Comparison of ENCODE assay signal across 8 mouse cellular contexts in the genomic region with DNA sequence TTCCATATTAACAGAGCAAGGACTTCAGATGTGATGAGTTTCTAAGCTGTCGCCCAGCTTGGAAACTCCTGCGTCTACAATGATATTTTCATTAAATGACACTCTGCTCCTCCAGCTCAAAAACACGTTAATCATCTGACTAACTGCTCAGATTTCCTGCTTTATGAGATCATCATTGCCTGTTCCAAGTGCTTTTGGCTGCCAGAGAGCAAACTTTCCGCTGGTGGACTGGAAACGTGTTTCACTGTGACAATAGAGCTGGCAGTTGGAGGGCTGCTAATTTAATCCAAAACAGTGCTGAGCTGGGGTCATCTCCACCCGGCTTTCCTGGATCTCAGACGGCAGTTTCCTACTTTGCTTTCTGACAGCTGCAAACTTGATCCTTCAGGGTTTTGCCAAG. TPM values are rescaled to one million over a fixed set of nuclear protein-coding genes. Genes with fewer than 3 reads are reported as not detected.
DNase-seq lines count a peak whose midpoint lies in the region; ATAC-seq and TF ChIP-seq lines count a peak whose summit lies in the region.

No protein-coding gene starts in this region.

- no peaks in the 10 kb centered on the region for H3K36me3 ChIP-seq in embryonic facial prominence, embryonic 10.5 days (replicated peaks)
- H3K36me3 ChIP-seq in heart, embryonic 16.5 days (ENCODE audit: control insufficient read depth, insufficient read depth), result no peaks in the 10 kb centered on the region
- no peaks in the 10 kb centered on the region for H3K36me3 ChIP-seq in midbrain, postnatal 0 days (ENCODE audit: insufficient read depth, low read length)
- H3K36me3 ChIP-seq in neural tube, embryonic 15.5 days, result no peaks in the 10 kb centered on the region

- H3K4me3 ChIP-seq in embryonic facial prominence, embryonic 10.5 days, result no peak overlapping the region
- no peak overlapping the region for H3K4me3 ChIP-seq in heart, embryonic 16.5 days (ENCODE audit: low read length)
- no peak overlapping the region for H3K4me3 ChIP-seq in midbrain, postnatal 0 days (ENCODE audit: low read depth, low read length)
- no peak overlapping the region for H3K4me3 ChIP-seq in neural tube, embryonic 15.5 days (replicated peaks)

- H3K9me3 ChIP-seq in embryonic facial prominence, embryonic 10.5 days, result no peaks in the 10 kb centered on the region
- H3K9me3 ChIP-seq in heart, embryonic 16.5 days (replicated peaks; ENCODE audit: control insufficient read depth, low read length), result no peaks in the 10 kb centered on the region
- H3K9me3 ChIP-seq in midbrain, postnatal 0 days (ENCODE audit: low read length), result no peaks in the 10 kb centered on the region
- H3K9me3 ChIP-seq in neural tube, embryonic 15.5 days (replicated peaks), result no peaks in the 10 kb centered on the region

- H3K9ac ChIP-seq in heart, embryonic 16.5 days (ENCODE audit: low read length), result peak overlapping the region; percentile 44; the same call in 1 of the 2 replicates
- H3K9ac ChIP-seq in midbrain, postnatal 0 days (replicated peaks; ENCODE audit: low read length, poor library complexity, severe bottlenecking), result no peak overlapping the region
- H3K9ac ChIP-seq in neural tube, embryonic 15.5 days (replicated peaks), result no peak overlapping the region

- WGBS in embryonic facial prominence, embryonic 10.5 days, result 21% methylated on average over 7 of the region's 7 CpGs
- WGBS in heart, embryonic 16.5 days, result 8% methylated on average over 7 of the region's 7 CpGs
- 20% methylated on average over 7 of the region's 7 CpGs for WGBS in midbrain, postnatal 0 days
- WGBS in neural tube, embryonic 15.5 days, result 37% methylated on average over 7 of the region's 7 CpGs

- H3K27me3 ChIP-seq in embryonic facial prominence, embryonic 10.5 days (replicated peaks; ENCODE audit: low read depth, poor library complexity, severe bottlenecking), result no peaks in the 10 kb centered on the region
- no peaks in the 10 kb centered on the region for H3K27me3 ChIP-seq in heart, embryonic 16.5 days (ENCODE audit: control insufficient read depth, insufficient read depth, low read length)
- no peaks in the 10 kb centered on the region for H3K27me3 ChIP-seq in midbrain, postnatal 0 days (ENCODE audit: insufficient read depth, low read length)
- no peaks in the 10 kb centered on the region for H3K27me3 ChIP-seq in neural tube, embryonic 15.5 days (replicated peaks)

- no peak for TF ChIP-seq CTCF in midbrain, postnatal 0 days (IDR thresholded peaks at IDR 0.05)

- ATAC-seq in heart, embryonic 16.5 days (replicated peaks; ENCODE audit: extremely low read depth, insufficient read depth, low FRiP score), result peak; percentile 31
- no peak for ATAC-seq in midbrain, postnatal 0 days (ENCODE audit: low FRiP score)
- ATAC-seq in erythroblast, adult 5-6 weeks (replicated peaks; ENCODE audit: low FRiP score, poor library complexity, severe bottlenecking), result no peak
- ATAC-seq in neural tube, embryonic 15.5 days (ENCODE audit: low FRiP score), result no peak

- peak overlapping the region; percentile 32 for H3K4me2 ChIP-seq in heart, embryonic 16.5 days (ENCODE audit: low read depth, low read length)
- H3K4me2 ChIP-seq in midbrain, postnatal 0 days (ENCODE audit: low read depth, low read length, poor library complexity, severe bottlenecking), result no peak overlapping the region
- no peak overlapping the region for H3K4me2 ChIP-seq in neural tube, embryonic 15.5 days

- peak; percentile 65 for DNase-seq in layer of hippocampus, adult 11-12 months (ENCODE audit: low spot score)
- DNase-seq in layer of hippocampus, postnatal 25 days (ENCODE audit: extremely low spot score in 1 of 2, low spot score in 1 of 2), result no peak
- no peak for DNase-seq in embryonic facial prominence, embryonic 10.5 days (ENCODE audit: low spot score)
- DNase-seq in layer of hippocampus, adult 8-10 months (ENCODE audit: low spot score in 2 of 2), result peak; percentile 54 to 56
- DNase-seq in midbrain, postnatal 0 days (ENCODE audit: low spot score), result peak; percentile 40

- H3K4me1 ChIP-seq in embryonic facial prominence, embryonic 10.5 days, result peaks cover 40% of the 10 kb centered on the region
- peaks cover 38% of the 10 kb centered on the region for H3K4me1 ChIP-seq in heart, embryonic 16.5 days (ENCODE audit: control insufficient read depth, insufficient read depth, low read length)
- no peaks in the 10 kb centered on the region for H3K4me1 ChIP-seq in midbrain, postnatal 0 days (ENCODE audit: insufficient read depth, low read length)
- peaks cover 14% of the 10 kb centered on the region for H3K4me1 ChIP-seq in neural tube, embryonic 15.5 days

- peak overlapping the region; percentile 51; the same call in 1 of the 2 replicates for H3K27ac ChIP-seq in embryonic facial prominence, embryonic 10.5 days (replicated peaks)
- peak overlapping the region; percentile 90 for H3K27ac ChIP-seq in heart, embryonic 16.5 days (ENCODE audit: low read length)
- 0 out of 2 replicates have a peak overlapping the region, but pooled peaks have one; percentile 43 for H3K27ac ChIP-seq in midbrain, postnatal 0 days (ENCODE audit: low read depth, low read length)
- no peak overlapping the region for H3K27ac ChIP-seq in neural tube, embryonic 15.5 days (replicated peaks)

RNA-seq across cellular contexts. Expression of a gene that starts 21.5 kb away (rescaled TPM):
- total RNA-seq in layer of hippocampus, postnatal 25 days (2021), result 1 to 10 TPM; 2.3 to 2.9 TPM
- not detected in 2 replicates for polyA plus RNA-seq in embryonic facial prominence, embryonic 10.5 days (2016; fragmentation: Nextera tagmentation; extraction: Ambion mirVana)
- 0.25 TPM in 1 of 2 replicates, not detected in the other for polyA plus RNA-seq in heart, embryonic 16.5 days (2015; fragmentation: Nextera tagmentation; extraction: Ambion mirVana)
- 1 to 10 TPM; 1.4 to 3.1 (median 2.3) TPM for total RNA-seq in layer of hippocampus, adult 8-10 months (2022)
- total RNA-seq in midbrain, postnatal 0 days (2014; rRNA removed), result not detected in 2 replicates
- polyA plus RNA-seq in midbrain, postnatal 0 days (2015; fragmentation: Nextera tagmentation; extraction: Ambion mirVana), result not detected in 2 replicates
- 6.7 and 8.1 TPM in 2 replicates for total RNA-seq in erythroblast, adult 5-6 weeks (2015; ENCODE audit: low replicate concordance)
- not detected in 2 replicates for total RNA-seq in erythroblast, adult 5-6 weeks (2017; ENCODE audit: low replicate concordance)
- polyA plus RNA-seq in neural tube, embryonic 15.5 days (2015; fragmentation: Nextera tagmentation; extraction: Ambion mirVana), result 0.19 and 0.46 TPM in 2 replicates

Comparison
In these comparisons a context has a peak if more than half of its experiments do, and no peak if none do; other contexts are left out.
1. DNase-seq: peak in layer of hippocampus, adult 11-12 months (single experiment), layer of hippocampus, adult 8-10 months (2 of 2) and midbrain, postnatal 0 days (single experiment); none in layer of hippocampus, postnatal 25 days (0 of 2) and embryonic facial prominence, embryonic 10.5 days (single experiment).